Mouse (Mus musculus) G1E (cell line): Measurements from ENCODE around the gene Iqcn.

Source experiments
- CTCF ChIP-seq: IDR thresholded peaks from 2 replicates; pipeline ENCODE4 v1.5.1; 2012; ENCODE audit warnings: low read depth, low read length, inconsistent platforms, mixed read lengths
- GATA1 ChIP-seq: IDR thresholded peaks from 2 replicates; pipeline ENCODE4 v1.6.1; 2012; ENCODE audit warnings: borderline replicate concordance, low read length, inconsistent platforms, mixed read lengths
- GATA2 ChIP-seq: IDR thresholded peaks from 2 replicates; pipeline ENCODE4 v1.6.1; 2012; ENCODE audit warnings: low read depth, low read length, inconsistent platforms, borderline replicate concordance
- POLR2AphosphoS5 ChIP-seq: IDR thresholded peaks from 2 replicates; pipeline ENCODE4 v1.6.1; 2012; ENCODE audit warnings: low read depth, low read length, inconsistent platforms; ENCODE audit not compliant: insufficient replicate concordance
- TAL1 ChIP-seq: conservative IDR thresholded peaks from 2 replicates; pipeline ENCODE4 v1.6.1; 2012; ENCODE audit warnings: low read depth, low read length, inconsistent platforms, mixed read lengths

DNA sequence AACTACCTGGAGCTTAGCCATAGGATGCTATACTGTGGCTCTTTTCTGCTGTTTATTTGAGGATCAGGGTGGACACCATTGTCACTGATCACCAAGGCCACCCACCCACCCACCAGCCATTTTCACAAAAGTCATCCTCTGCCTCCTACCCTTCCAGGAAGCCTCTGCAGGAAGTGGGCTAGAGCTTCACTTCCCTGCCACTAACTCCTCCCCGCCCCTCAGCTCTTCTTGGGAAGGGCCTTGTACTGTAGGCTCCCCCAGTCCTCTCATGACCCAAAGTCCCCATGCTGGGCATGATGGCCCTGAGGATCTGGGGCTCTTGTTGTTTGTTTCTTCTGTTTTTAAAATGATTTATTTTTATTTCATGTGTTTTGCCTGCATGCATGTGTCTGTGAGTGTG lies 27.9 kb upstream of the Iqcn start:
- TF ChIP-seq CTCF, result no peak
- TF ChIP-seq POLR2AphosphoS5, result no peak
- TF ChIP-seq TAL1, result no peak
- TF ChIP-seq GATA2, result no peak
- no peak for TF ChIP-seq GATA1
